Mouse (Mus musculus): ENCODE results near the gene Astn2. TPM values are rescaled to one million over a fixed set of nuclear protein-coding genes. Genes with fewer than 3 reads are reported as not detected.

Astn2 gene
- polyA plus RNA-seq, 1 experiment from 2014 or later: 0.81 TPM

DNA sequence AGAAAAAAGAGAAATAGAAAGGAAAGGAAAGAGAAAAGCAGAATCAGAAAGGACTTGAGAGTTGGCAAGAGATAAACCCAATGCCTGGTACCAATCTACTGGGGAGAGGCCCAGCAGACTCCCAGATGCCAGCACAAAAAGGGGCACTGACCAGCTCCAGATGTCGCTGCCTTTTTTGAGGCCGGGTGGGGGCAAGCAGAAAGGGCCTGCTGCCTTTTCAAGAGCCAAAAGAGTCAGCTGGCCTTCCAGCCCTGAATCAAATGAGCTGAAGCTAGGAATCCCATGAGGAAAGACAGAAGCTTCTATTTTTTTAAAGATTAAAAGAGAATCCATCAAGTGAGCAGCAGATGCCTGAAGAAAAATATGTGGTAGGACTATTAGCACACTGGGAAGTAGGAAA lies 873.5 kb downstream of the Astn2 start:
- H3K27me3 ChIP-seq: no peaks in the 10 kb centered on the region
- H3K4me1 ChIP-seq: no peaks in the 10 kb centered on the region
- 84% methylated on average over 2 of the region's 2 CpGs for WGBS
- no peaks in the 10 kb centered on the region for H3K36me3 ChIP-seq (ENCODE audit: poor library complexity, severe bottlenecking)
- no peak overlapping the region for H3K27ac ChIP-seq
- H3K4me2 ChIP-seq: no peak overlapping the region
- no peak for ATAC-seq
- no peak overlapping the region for H3K4me3 ChIP-seq
- H3K9me3 ChIP-seq (replicated peaks): no peaks in the 10 kb centered on the region
- no peak overlapping the region for H3K9ac ChIP-seq

- WGBS: 59% methylated on average over 2 of the region's 2 CpGs
- Histone ChIP-seq H3K27me3 (no peaks in the 10 kb centered on the region), H3K9ac (no peak overlapping the region), H3K4me3 (no peak overlapping the region), H3K4me1 (no peaks in the 10 kb centered on the region), H3K36me3 (ENCODE audit: poor library complexity, severe bottlenecking) (no peaks in the 10 kb centered on the region), H3K4me2 (no peak overlapping the region), H3K9me3 (replicated peaks) (no peaks in the 10 kb centered on the region), H3K27ac (no peak overlapping the region)
- ATAC-seq: no peak
Measured at GRCm38 (mm10) chr4:65508101-65508500, 896.3 kb downstream of the Astn2 start.

DNA sequence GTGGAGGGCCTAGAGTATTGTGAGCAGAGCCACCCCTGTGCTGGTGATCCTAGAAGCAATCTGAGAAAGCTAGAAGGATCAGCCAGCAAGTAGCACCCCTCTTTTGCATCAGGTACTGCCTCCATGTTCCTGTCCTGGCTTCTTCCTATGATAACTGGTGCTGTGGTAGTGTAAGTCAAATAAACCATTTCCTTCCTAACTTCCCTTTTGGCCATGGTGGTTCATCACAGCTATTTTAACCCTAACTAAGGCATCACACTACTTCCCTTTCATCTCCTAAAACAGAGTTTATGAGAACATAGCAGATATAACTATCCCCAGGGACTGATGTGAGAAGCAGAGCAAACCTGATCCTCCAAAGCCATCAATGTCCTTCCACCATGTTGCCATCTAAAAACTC lies 897.5 kb downstream of the Astn2 start:
- H3K27ac ChIP-seq: no peak overlapping the region
- H3K4me1 ChIP-seq: no peaks in the 10 kb centered on the region
- ATAC-seq: no peak
- H3K4me3 ChIP-seq: no peak overlapping the region
- H3K27me3 ChIP-seq: no peaks in the 10 kb centered on the region
- H3K36me3 ChIP-seq (ENCODE audit: poor library complexity, severe bottlenecking): no peaks in the 10 kb centered on the region
- no peak overlapping the region for H3K4me2 ChIP-seq
- H3K9me3 ChIP-seq (replicated peaks): no peaks in the 10 kb centered on the region
- no peak overlapping the region for H3K9ac ChIP-seq

DNA sequence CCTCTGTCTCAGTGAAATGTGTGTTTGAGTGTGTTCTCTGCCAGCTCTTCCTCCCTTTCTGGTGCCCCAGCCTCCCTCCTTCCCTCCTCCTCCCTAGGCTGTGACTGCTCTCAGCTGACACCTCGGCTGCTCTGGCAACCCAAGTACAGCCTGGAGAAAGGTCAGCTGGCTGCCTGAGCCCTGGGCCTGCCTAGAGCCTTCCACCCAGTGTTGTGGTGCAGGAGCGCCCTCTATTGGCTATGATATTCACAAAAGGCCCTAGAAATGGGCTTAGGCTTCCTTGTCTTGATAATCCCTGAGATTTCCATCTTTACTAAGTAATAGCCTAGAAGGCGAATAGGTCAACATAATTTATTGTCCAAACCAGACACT lies 908.0 kb downstream of the Astn2 start:
- no peaks in the 10 kb centered on the region for H3K27me3 ChIP-seq
- H3K27ac ChIP-seq: no peak overlapping the region
- peak; percentile 97 for ATAC-seq
- WGBS: 4% methylated on average over 3 of the region's 3 CpGs
- no peaks in the 10 kb centered on the region for H3K9me3 ChIP-seq (replicated peaks)
- H3K4me1 ChIP-seq: no peaks in the 10 kb centered on the region; the same call in none of the 2 replicates
- H3K4me3 ChIP-seq: no peak overlapping the region
- no peak overlapping the region for H3K4me2 ChIP-seq
- no peak overlapping the region for H3K9ac ChIP-seq
- H3K36me3 ChIP-seq (ENCODE audit: poor library complexity, severe bottlenecking): no peaks in the 10 kb centered on the region

- WGBS: 75% methylated on average over 6 of the region's 6 CpGs
- H3K36me3 ChIP-seq (ENCODE audit: poor library complexity, severe bottlenecking): no peaks in the 10 kb centered on the region
Measured at GRCm38 (mm10) chr4:65495705-65496462, 908.5 kb downstream of the Astn2 start.

GRCm38 (mm10) chr4:65491541-65491940 lies 912.9 kb downstream of the Astn2 start:
- H3K4me3 ChIP-seq: no peak overlapping the region
- H3K9me3 ChIP-seq (replicated peaks): no peaks in the 10 kb centered on the region
- H3K4me2 ChIP-seq: no peak overlapping the region
- no peak for ATAC-seq
- H3K36me3 ChIP-seq (ENCODE audit: poor library complexity, severe bottlenecking): no peaks in the 10 kb centered on the region
- WGBS: 91% methylated on average over 2 of the region's 2 CpGs
- no peak overlapping the region for H3K27ac ChIP-seq
- H3K9ac ChIP-seq: no peak overlapping the region
- no peaks in the 10 kb centered on the region for H3K27me3 ChIP-seq
- no peaks in the 10 kb centered on the region; the same call in none of the 2 replicates for H3K4me1 ChIP-seq

More at GRCm38 (mm10) chr4:65495705-65496462, 908.5 kb downstream of the Astn2 start:
- no peak overlapping the region for H3K4me2 ChIP-seq
- H3K4me1 ChIP-seq: no peaks in the 10 kb centered on the region; the same call in none of the 2 replicates
- H3K9me3 ChIP-seq (replicated peaks): no peaks in the 10 kb centered on the region
- no peak overlapping the region for H3K9ac ChIP-seq
- no peaks in the 10 kb centered on the region for H3K27me3 ChIP-seq
- no peak overlapping the region for H3K27ac ChIP-seq
- peak; percentile 5; the same call in 1 of the 2 replicates for ATAC-seq
- no peak overlapping the region for H3K4me3 ChIP-seq

GRCm38 (mm10) chr4:65489711-65490110 lies 914.7 kb downstream of the Astn2 start:
- no peaks in the 10 kb centered on the region for H3K9me3 ChIP-seq (replicated peaks)
- no peak overlapping the region for H3K4me2 ChIP-seq
- 80% methylated on average over 3 of the region's 3 CpGs for WGBS
- no peak overlapping the region for H3K4me3 ChIP-seq
- no peaks in the 10 kb centered on the region for H3K27me3 ChIP-seq
- no peak overlapping the region for H3K9ac ChIP-seq
- no peaks in the 10 kb centered on the region; the same call in 1 of the 2 replicates for H3K4me1 ChIP-seq
- ATAC-seq: no peak
- H3K36me3 ChIP-seq (ENCODE audit: poor library complexity, severe bottlenecking): no peaks in the 10 kb centered on the region
- H3K27ac ChIP-seq: no peak overlapping the region

DNA sequence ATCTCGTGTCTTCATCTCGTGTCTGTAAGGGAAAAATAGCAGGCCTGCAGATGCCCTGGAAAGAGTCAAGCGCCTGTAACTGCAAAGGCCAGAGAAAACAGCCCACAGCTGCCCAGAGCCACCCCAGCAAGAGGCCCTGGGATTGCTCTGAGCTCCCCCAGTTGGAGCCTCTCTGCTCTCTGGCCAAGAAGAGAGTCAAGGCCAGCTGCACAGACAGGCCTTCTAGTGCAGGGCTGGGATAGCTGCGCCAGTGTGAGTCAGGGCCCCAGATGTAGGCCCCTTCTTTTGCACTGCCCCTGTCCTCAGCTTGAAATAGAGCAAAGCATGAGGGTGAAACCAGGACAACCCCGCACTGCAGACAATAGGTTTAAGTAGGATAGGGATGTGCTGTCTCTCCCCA lies 922.8 kb downstream of the Astn2 start:
- ATAC-seq: no peak
- Histone ChIP-seq H3K9me3 (replicated peaks) (no peaks in the 10 kb centered on the region), H3K4me1 (peaks cover 8% of the 10 kb centered on the region), H3K27me3 (no peaks in the 10 kb centered on the region), H3K27ac (no peak overlapping the region), H3K9ac (no peak overlapping the region), H3K4me3 (no peak overlapping the region), H3K36me3 (ENCODE audit: poor library complexity, severe bottlenecking) (no peaks in the 10 kb centered on the region), H3K4me2 (no peak overlapping the region)
- 82% methylated on average over 5 of the region's 5 CpGs for WGBS

- no peaks in the 10 kb centered on the region for H3K36me3 ChIP-seq (ENCODE audit: poor library complexity, severe bottlenecking)
- 10% methylated on average over 6 of the region's 6 CpGs for WGBS
- H3K9ac ChIP-seq: no peak overlapping the region
- H3K4me1 ChIP-seq: peaks cover 8% of the 10 kb centered on the region
- no peaks in the 10 kb centered on the region for H3K9me3 ChIP-seq (replicated peaks)
- ATAC-seq: peak; percentile 62
- 0 out of 2 replicates have a peak overlapping the region, but pooled peaks have one; percentile 5 for H3K4me2 ChIP-seq
- H3K27ac ChIP-seq: no peak overlapping the region
- H3K27me3 ChIP-seq: no peaks in the 10 kb centered on the region
- no peak overlapping the region for H3K4me3 ChIP-seq
Measured at GRCm38 (mm10) chr4:65477106-65477505, 927.3 kb downstream of the Astn2 start.

- H3K27ac ChIP-seq: no peak overlapping the region
- ATAC-seq: no peak
- no peaks in the 10 kb centered on the region for H3K9me3 ChIP-seq (replicated peaks)
- no peaks in the 10 kb centered on the region for H3K36me3 ChIP-seq (ENCODE audit: poor library complexity, severe bottlenecking)
- peaks cover 8% of the 10 kb centered on the region for H3K4me1 ChIP-seq
- H3K9ac ChIP-seq: no peak overlapping the region
- WGBS: 46% methylated on average over 4 of the region's 4 CpGs
- no peaks in the 10 kb centered on the region for H3K27me3 ChIP-seq
- no peak overlapping the region for H3K4me2 ChIP-seq
- H3K4me3 ChIP-seq: no peak overlapping the region
Measured at GRCm38 (mm10) chr4:65475925-65476560, 928.4 kb downstream of the Astn2 start.

DNA sequence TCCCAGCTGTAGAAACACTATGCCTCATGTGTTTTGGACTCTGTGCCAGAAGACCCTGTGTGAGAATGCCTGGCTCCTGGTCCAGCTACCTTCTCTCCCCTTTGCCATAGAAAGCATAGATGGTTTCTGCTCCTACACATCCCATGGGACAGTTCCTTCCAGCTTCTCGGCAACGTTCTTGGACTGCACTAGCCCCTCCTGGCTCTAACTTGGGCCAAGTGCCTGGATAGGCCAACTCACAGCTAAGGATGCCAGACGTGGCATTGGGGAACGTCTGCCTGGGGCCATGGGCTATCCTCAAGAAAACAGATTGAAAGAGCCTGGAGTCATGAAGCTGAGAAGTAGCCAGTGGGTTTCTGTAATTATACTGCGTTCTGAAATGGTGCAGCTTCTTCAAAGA lies 931.3 kb downstream of the Astn2 start:
- WGBS: 82% methylated on average over 5 of the region's 5 CpGs
- H3K9me3 ChIP-seq (replicated peaks): no peaks in the 10 kb centered on the region
- no peak overlapping the region for H3K4me3 ChIP-seq
- no peak for ATAC-seq
- no peaks in the 10 kb centered on the region for H3K27me3 ChIP-seq
- peaks cover 8% of the 10 kb centered on the region for H3K4me1 ChIP-seq
- H3K9ac ChIP-seq: no peak overlapping the region
- no peak overlapping the region for H3K4me2 ChIP-seq
- no peak overlapping the region for H3K27ac ChIP-seq
- no peaks in the 10 kb centered on the region for H3K36me3 ChIP-seq (ENCODE audit: poor library complexity, severe bottlenecking)

DNA sequence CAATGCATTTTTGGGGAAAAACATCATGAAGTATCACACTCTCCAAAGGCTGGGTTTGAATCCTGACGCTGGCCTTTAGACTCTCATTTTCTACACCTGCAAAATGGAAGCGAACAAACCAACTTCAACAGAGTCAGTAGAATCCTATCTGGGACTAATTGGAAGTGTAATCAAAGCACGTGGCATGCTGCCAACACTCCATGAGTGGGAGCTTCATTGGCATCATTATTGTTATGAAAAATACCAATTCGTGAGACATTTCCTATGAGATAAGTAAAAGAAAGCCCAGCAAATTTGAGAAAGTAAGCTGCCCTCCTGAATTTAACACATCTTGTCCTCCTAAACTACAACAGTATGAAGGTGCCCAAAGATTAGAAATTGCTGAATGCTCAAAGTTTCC lies 955.2 kb downstream of the Astn2 start:
- Histone ChIP-seq H3K4me2 (no peak overlapping the region), H3K4me1 (no peaks in the 10 kb centered on the region), H3K4me3 (no peak overlapping the region), H3K9me3 (replicated peaks) (no peaks in the 10 kb centered on the region), H3K27me3 (no peaks in the 10 kb centered on the region), H3K36me3 (ENCODE audit: poor library complexity, severe bottlenecking) (no peaks in the 10 kb centered on the region), H3K9ac (no peak overlapping the region), H3K27ac (no peak overlapping the region)
- ATAC-seq: no peak
- 62% methylated on average over 4 of the region's 4 CpGs for WGBS

Data from forebrain, embryonic 13.5 days (tissue).